Mouse (Mus musculus): ENCODE results near the gene Heatr5a. TPM values are rescaled to one million over a fixed set of nuclear protein-coding genes. Genes with fewer than 3 reads are reported as not detected.
A peak's percentile ranks its signal among the peaks of the same experiment; 100 is the strongest.

The Heatr5a gene
- polyA plus RNA-seq, 1 experiment from 2014 or later, result 19.2 TPM

- H3K9me3 ChIP-seq (ENCODE audit: low read depth, low read length), result no peaks in the 10 kb centered on the region
- DNase-seq (no peak), ATAC-seq (ENCODE audit: insufficient read depth) (no peak)
- no peaks in the 10 kb centered on the region for H3K4me1 ChIP-seq (ENCODE audit: insufficient read depth)
- H3K4me2 ChIP-seq, result no peak overlapping the region
- TF ChIP-seq CTCF (IDR thresholded peaks at IDR 0.05; ENCODE audit: low read depth), result no peak
- WGBS, result 80% methylated on average over 9 of the region's 9 CpGs
- no peak overlapping the region for H3K4me3 ChIP-seq (ENCODE audit: low read depth, low read length)
- H3K36me3 ChIP-seq (ENCODE audit: insufficient read depth), result peaks cover 48% of the 10 kb centered on the region
- no peaks in the 10 kb centered on the region for H3K27me3 ChIP-seq (ENCODE audit: insufficient read depth, low read length)
- no peak overlapping the region for H3K9ac ChIP-seq
- H3K27ac ChIP-seq (ENCODE audit: low read depth), result no peak overlapping the region
These were observed 87.8 kb downstream of the Heatr5a start for GRCm38 (mm10) chr12:51883297-51883805.

- 83% methylated on average over 6 of the region's 6 CpGs for WGBS
- no peaks in the 10 kb centered on the region for H3K27me3 ChIP-seq (ENCODE audit: insufficient read depth, low read length)
- H3K36me3 ChIP-seq (ENCODE audit: insufficient read depth), result peaks cover 47% of the 10 kb centered on the region
- no peaks in the 10 kb centered on the region for H3K9me3 ChIP-seq (ENCODE audit: low read depth, low read length)
- H3K4me3 ChIP-seq (ENCODE audit: low read depth, low read length), result no peak overlapping the region
- peak; percentile 55 for DNase-seq
- TF ChIP-seq CTCF (IDR thresholded peaks at IDR 0.05; ENCODE audit: low read depth), result no peak
- no peak overlapping the region for H3K4me2 ChIP-seq
- no peak overlapping the region for H3K9ac ChIP-seq
- ATAC-seq (ENCODE audit: insufficient read depth), result no peak
- H3K27ac ChIP-seq (ENCODE audit: low read depth), result no peak overlapping the region
- no peaks in the 10 kb centered on the region for H3K4me1 ChIP-seq (ENCODE audit: insufficient read depth)
These were observed 88.4 kb downstream of the Heatr5a start for GRCm38 (mm10) chr12:51882606-51883296.

- Histone ChIP-seq H3K9me3 (ENCODE audit: low read depth, low read length) (no peaks in the 10 kb centered on the region), H3K27ac (ENCODE audit: low read depth) (no peak overlapping the region), H3K4me3 (ENCODE audit: low read depth, low read length) (no peak overlapping the region), H3K4me1 (ENCODE audit: insufficient read depth) (no peaks in the 10 kb centered on the region), H3K27me3 (ENCODE audit: insufficient read depth, low read length) (no peaks in the 10 kb centered on the region), H3K36me3 (ENCODE audit: insufficient read depth) (peaks cover 49% of the 10 kb centered on the region), H3K9ac (no peak overlapping the region), H3K4me2 (no peak overlapping the region)
- ATAC-seq (ENCODE audit: insufficient read depth), result no peak
- no peak for TF ChIP-seq CTCF (IDR thresholded peaks at IDR 0.05; ENCODE audit: low read depth)
- DNase-seq, result no peak
- WGBS, result 94% methylated on average over 2 of the region's 2 CpGs
These were observed 89.3 kb downstream of the Heatr5a start for GRCm38 (mm10) chr12:51881775-51882174.

GRCm38 (mm10) chr12:51871446-51872144 is 99.5 kb downstream of the Heatr5a start:
- Histone ChIP-seq H3K27me3 (ENCODE audit: insufficient read depth, low read length) (no peaks in the 10 kb centered on the region), H3K4me3 (ENCODE audit: low read depth, low read length) (no peak overlapping the region), H3K4me1 (ENCODE audit: insufficient read depth) (no peaks in the 10 kb centered on the region), H3K9ac (no peak overlapping the region), H3K27ac (ENCODE audit: low read depth) (no peak overlapping the region), H3K36me3 (ENCODE audit: insufficient read depth) (0 out of 2 replicates have a peak, but pooled peaks cover 3% of the 10 kb centered on the region), H3K4me2 (no peak overlapping the region), H3K9me3 (ENCODE audit: low read depth, low read length) (no peaks in the 10 kb centered on the region)
- DNase-seq, result no peak
- 51% methylated on average over 11 of the region's 11 CpGs for WGBS
- no peak for TF ChIP-seq CTCF (IDR thresholded peaks at IDR 0.05; ENCODE audit: low read depth)
- ATAC-seq (ENCODE audit: insufficient read depth), result no peak

GRCm38 (mm10) chr12:51869511-51869910 is 101.6 kb downstream of the Heatr5a start:
- H3K36me3 ChIP-seq (ENCODE audit: insufficient read depth), result no peaks in the 10 kb centered on the region
- H3K9me3 ChIP-seq (ENCODE audit: low read depth, low read length), result no peaks in the 10 kb centered on the region
- 76% methylated on average over 3 of the region's 3 CpGs for WGBS
- H3K4me2 ChIP-seq, result no peak overlapping the region
- ATAC-seq (ENCODE audit: insufficient read depth) (no peak), DNase-seq (no peak)
- no peak for TF ChIP-seq CTCF (IDR thresholded peaks at IDR 0.05; ENCODE audit: low read depth)
- H3K9ac ChIP-seq, result no peak overlapping the region
- no peaks in the 10 kb centered on the region for H3K27me3 ChIP-seq (ENCODE audit: insufficient read depth, low read length)
- no peak overlapping the region for H3K4me3 ChIP-seq (ENCODE audit: low read depth, low read length)
- H3K4me1 ChIP-seq (ENCODE audit: insufficient read depth), result peaks cover 7% of the 10 kb centered on the region
- H3K27ac ChIP-seq (ENCODE audit: low read depth), result no peak overlapping the region

GRCm38 (mm10) chr12:51867076-51867475 is 104.0 kb downstream of the Heatr5a start:
- Histone ChIP-seq H3K27ac (ENCODE audit: low read depth) (no peak overlapping the region), H3K4me3 (ENCODE audit: low read depth, low read length) (no peak overlapping the region), H3K4me2 (no peak overlapping the region), H3K9ac (no peak overlapping the region), H3K9me3 (ENCODE audit: low read depth, low read length) (no peaks in the 10 kb centered on the region), H3K27me3 (ENCODE audit: insufficient read depth, low read length) (no peaks in the 10 kb centered on the region), H3K4me1 (ENCODE audit: insufficient read depth) (peaks cover 7% of the 10 kb centered on the region), H3K36me3 (ENCODE audit: insufficient read depth) (no peaks in the 10 kb centered on the region)
- TF ChIP-seq CTCF (IDR thresholded peaks at IDR 0.05; ENCODE audit: low read depth), result no peak
- DNase-seq, result no peak
- ATAC-seq (ENCODE audit: insufficient read depth), result no peak
- 68% methylated on average over 8 of the region's 8 CpGs for WGBS

- no peaks in the 10 kb centered on the region for H3K9me3 ChIP-seq (ENCODE audit: low read depth, low read length)
- WGBS, result 55% methylated on average over 13 of the region's 13 CpGs
- TF ChIP-seq CTCF (IDR thresholded peaks at IDR 0.05; ENCODE audit: low read depth), result no peak
- no peak overlapping the region for H3K9ac ChIP-seq
- peak overlapping the region; percentile 24; the same call in 1 of the 2 replicates for H3K27ac ChIP-seq (ENCODE audit: low read depth)
- peaks cover 7% of the 10 kb centered on the region for H3K4me1 ChIP-seq (ENCODE audit: insufficient read depth)
- H3K27me3 ChIP-seq (ENCODE audit: insufficient read depth, low read length), result no peaks in the 10 kb centered on the region
- DNase-seq (peak; percentile 36), ATAC-seq (ENCODE audit: insufficient read depth) (0 out of 2 replicates have a peak, but pooled peaks have one; percentile 44)
- H3K4me3 ChIP-seq (ENCODE audit: low read depth, low read length), result no peak overlapping the region
- H3K4me2 ChIP-seq, result no peak overlapping the region
- H3K36me3 ChIP-seq (ENCODE audit: insufficient read depth), result no peaks in the 10 kb centered on the region
These were observed 104.8 kb downstream of the Heatr5a start for GRCm38 (mm10) chr12:51866226-51866910.

Measured in lung, embryonic 14.5 days (tissue).